Mouse (Mus musculus) intestine, embryonic 15.5 days (tissue): ENCODE measurements around the gene Prrg1. TPM values are rescaled to one million over a fixed set of nuclear protein-coding genes. Genes with fewer than 3 reads are reported as not detected.
"Not testable (repeated sequence)": the region's sequence is repeated elsewhere in the genome, so short reads cannot be mapped to it uniquely, and the experiment has no call there.

ENCODE experiments used
- ATAC-seq: fragments of 200-750 bp; cut with Nextera tagmentation; 2 replicates; pipeline ENCODE4 v1.8.0; 2017; ENCODE audit warnings: moderate TSS enrichment, moderate library complexity
- H3K27ac ChIP-seq: fragments of 300-500 bp; sonication (generic); 2 replicates; pipeline ENCODE4 v1.5.1; 2015; ENCODE audit warnings: mild to moderate bottlenecking, inconsistent platforms
- H3K27me3 ChIP-seq: fragments of 300-500 bp; sonication (generic); replicated peaks from 2 replicates; pipeline ENCODE4 v1.6.1; 2015; ENCODE audit warnings: inconsistent platforms
- H3K36me3 ChIP-seq: fragments of 300-500 bp; sonication (generic); 2 replicates; pipeline ENCODE4 v1.6.1; 2015; ENCODE audit warnings: inconsistent platforms
- H3K4me1 ChIP-seq: fragments of 300-500 bp; sonication (generic); replicated peaks from 2 replicates; pipeline ENCODE4 v1.6.1; 2015; ENCODE audit warnings: inconsistent platforms
- H3K4me2 ChIP-seq: fragments of 300-500 bp; sonication (generic); replicated peaks from 2 replicates; pipeline ENCODE4 v1.6.1; 2015; ENCODE audit warnings: mild to moderate bottlenecking, inconsistent platforms
- H3K4me3 ChIP-seq: fragments of 300-500 bp; sonication (generic); replicated peaks from 2 replicates; pipeline ENCODE4 v1.5.1; 2015; ENCODE audit warnings: inconsistent platforms
- H3K9ac ChIP-seq: fragments of 300-500 bp; sonication (generic); 2 replicates; pipeline ENCODE4 v1.6.1; 2015; ENCODE audit warnings: inconsistent platforms
- H3K9me3 ChIP-seq: fragments of 300-500 bp; sonication (generic); 2 replicates; pipeline ENCODE4 v1.6.1; 2016; ENCODE audit warnings: inconsistent platforms
- WGBS: fragments of 180-500 bp; shearing (Covaris S2); methylation state at CpG from one replicate; pipeline ENCODE4 v1.1.7; 2015; 5-methylcytosine and 5-hydroxymethylcytosine counted together
- polyA plus RNA-seq: library from polyadenylated mRNA; unstranded; fragments of >200 nt; fragmentation: Nextera tagmentation; extraction: Ambion mirVana; gene quantifications from 2 replicates; pipeline ENCODE4 v1.2.1, GENCODE M21; 2015

Gene Prrg1
- polyA plus RNA-seq, 1 experiment from 2014 or later = 7.6 TPM

DNA sequence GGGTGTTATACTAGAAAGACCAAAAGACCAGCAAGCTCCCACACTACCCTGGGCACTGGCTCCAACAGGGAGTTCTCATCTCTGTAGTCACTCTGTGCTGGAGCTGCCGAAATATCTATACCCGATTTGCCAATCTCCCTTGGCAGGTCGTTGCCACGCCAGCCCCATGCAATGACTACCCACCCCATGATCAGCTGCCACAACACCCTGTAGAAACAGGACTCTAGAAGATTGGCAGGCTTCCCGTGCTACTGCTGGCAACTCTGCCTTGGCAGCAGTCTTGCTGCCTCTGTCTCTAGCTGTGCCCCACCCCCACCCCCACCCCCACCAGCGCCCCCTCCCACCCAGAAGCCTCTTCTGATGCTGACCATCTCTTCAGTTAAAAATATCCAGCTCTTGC, 149.3 kb downstream of the Prrg1 start:
- no peak overlapping the region for H3K4me2 ChIP-seq
- H3K9ac ChIP-seq = no peak overlapping the region
- H3K9me3 ChIP-seq = no peaks in the 10 kb centered on the region
- no peak overlapping the region for H3K27ac ChIP-seq
- H3K4me1 ChIP-seq = no peaks in the 10 kb centered on the region
- H3K27me3 ChIP-seq = no peaks in the 10 kb centered on the region
- no peak overlapping the region for H3K4me3 ChIP-seq
- WGBS = 79% methylated on average over 6 of the region's 6 CpGs
- no peak for ATAC-seq
- H3K36me3 ChIP-seq = no peaks in the 10 kb centered on the region

DNA sequence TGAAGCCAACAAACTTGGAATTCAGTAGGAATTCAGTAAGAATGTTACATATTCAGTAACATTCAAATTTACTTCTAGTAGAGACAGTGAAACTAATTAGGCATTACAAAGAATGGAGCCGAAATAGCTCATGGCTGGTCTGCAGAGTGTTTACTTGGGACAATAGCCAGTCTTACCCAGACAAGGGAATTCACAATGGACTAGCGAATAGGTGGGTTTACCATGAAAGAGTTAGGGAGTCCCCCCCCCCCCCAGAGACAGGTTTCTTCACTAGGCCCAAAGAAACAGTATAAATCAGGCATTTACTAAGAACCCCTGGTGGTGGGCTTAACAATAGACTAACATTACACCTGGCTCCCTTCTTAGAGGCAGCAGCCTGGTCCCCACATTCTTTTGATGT, 180.3 kb downstream of the Prrg1 start:
- WGBS = 78% methylated on average over 2 of the region's 2 CpGs
- not testable (repeated sequence) for H3K27me3 ChIP-seq, H3K4me2 ChIP-seq, ATAC-seq, H3K9me3 ChIP-seq, H3K27ac ChIP-seq, H3K9ac ChIP-seq, H3K4me1 ChIP-seq, H3K36me3 ChIP-seq, H3K4me3 ChIP-seq

Other genes starting within 250 kb of the Prrg1 start
- not detected in 2 replicates for gene 4930480E11Rik, start 214.3 kb downstream of the Prrg1 start, polyA plus RNA-seq
- not detected in 2 replicates for gene Fam47c, start 153.9 kb upstream of the Prrg1 start, polyA plus RNA-seq